Comparison of ENCODE assay signal across 10 mouse cellular contexts in the genomic region with DNA sequence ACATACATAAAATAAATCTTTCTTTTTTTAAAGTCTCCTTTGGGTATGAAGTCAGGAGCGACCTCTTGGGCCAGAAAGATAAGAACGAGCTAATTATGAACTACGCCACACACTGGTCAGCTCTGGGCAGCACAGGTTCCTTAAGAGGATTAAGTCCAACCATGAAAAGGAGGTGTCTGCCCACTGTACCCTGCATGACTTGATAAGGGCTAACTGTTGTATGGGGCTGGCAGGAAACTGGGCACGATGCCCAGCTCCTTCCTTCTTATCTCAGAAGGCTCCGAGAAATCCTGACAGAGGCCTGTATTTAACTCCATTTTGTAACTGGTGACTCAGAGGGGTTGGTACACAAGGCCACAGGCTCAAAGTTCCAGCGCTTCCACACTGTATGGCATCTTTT. TPM values are rescaled to one million over a fixed set of nuclear protein-coding genes. Genes with fewer than 3 reads are reported as not detected.
A peak's percentile ranks its signal among the peaks of the same experiment; 100 is the strongest.
DNase-seq lines count a peak whose midpoint lies in the region; ATAC-seq and TF ChIP-seq lines count a peak whose summit lies in the region.
"Had no signal": no experiment of that assay in that cellular context is flagged by ENCODE, and none has a peak within 500 bp of the region (broad histone marks: within the 10 kb centered on the region; RNA-seq: fewer than 3 reads in every experiment).

No protein-coding gene starts in this region.

- no peak overlapping the region for H3K9ac ChIP-seq in liver, postnatal 0 days (replicated peaks)
- H3K9ac ChIP-seq in hindbrain, embryonic 12.5 days: no peak overlapping the region
- H3K9ac ChIP-seq: forebrain, embryonic 12.5 days had no signal

- no peak overlapping the region for H3K4me2 ChIP-seq in liver, postnatal 0 days (ENCODE audit: low read depth, low read length)
- H3K4me2 ChIP-seq in hindbrain, embryonic 12.5 days (replicated peaks): no peak overlapping the region

- H3K27me3 ChIP-seq in liver, postnatal 0 days (ENCODE audit: insufficient read depth, low read length): 0 out of 2 replicates have a peak, but pooled peaks cover 8% of the 10 kb centered on the region
- peaks cover 20% of the 10 kb centered on the region for H3K27me3 ChIP-seq in hindbrain, embryonic 12.5 days

- H3K36me3 ChIP-seq in liver, postnatal 0 days (replicated peaks; ENCODE audit: insufficient read depth, low read length): no peaks in the 10 kb centered on the region
- H3K36me3 ChIP-seq in hindbrain, embryonic 12.5 days: no peaks in the 10 kb centered on the region
- H3K36me3 ChIP-seq: forebrain, embryonic 12.5 days had no signal

- no peak overlapping the region for H3K27ac ChIP-seq in liver, postnatal 0 days (ENCODE audit: low read depth)
- no peak overlapping the region for H3K27ac ChIP-seq in hindbrain, embryonic 12.5 days
- H3K27ac ChIP-seq: forebrain, embryonic 12.5 days had no signal

- peak; percentile 92 for TF ChIP-seq EP300 in liver, postnatal 0 days (IDR thresholded peaks at IDR 0.05; ENCODE audit: low read depth)

- peak; percentile 88 for ATAC-seq in erythroblast, adult 5-6 weeks (replicated peaks; ENCODE audit: low FRiP score, poor library complexity, severe bottlenecking)
- peak; percentile 60 for ATAC-seq in liver, postnatal 0 days
- no peak for ATAC-seq in frontal cortex, adult (ENCODE audit: low TSS enrichment)
- ATAC-seq in hindbrain, embryonic 12.5 days (ENCODE audit: low FRiP score): no peak

- TF ChIP-seq CTCF in liver, postnatal 0 days (IDR thresholded peaks at IDR 0.05; ENCODE audit: low read depth): peak; percentile 50

- no peaks in the 10 kb centered on the region for H3K9me3 ChIP-seq in liver, postnatal 0 days (ENCODE audit: low read length)
- H3K9me3 ChIP-seq in hindbrain, embryonic 12.5 days (replicated peaks): no peaks in the 10 kb centered on the region; the same call in 1 of the 2 replicates
- H3K9me3 ChIP-seq: forebrain, embryonic 12.5 days had no signal

- 37% methylated on average over 6 of the region's 6 CpGs for WGBS in liver, postnatal 0 days (ENCODE audit: insufficient replicate concordance)
- WGBS in hindbrain, embryonic 12.5 days: 92% methylated on average over 6 of the region's 6 CpGs

- H3K4me3 ChIP-seq in liver, postnatal 0 days (ENCODE audit: low read depth, low read length): no peak overlapping the region
- H3K4me3 ChIP-seq in hindbrain, embryonic 12.5 days: no peak overlapping the region
- H3K4me3 ChIP-seq: forebrain, embryonic 12.5 days had no signal

- peaks cover 20% of the 10 kb centered on the region for H3K4me1 ChIP-seq in liver, postnatal 0 days (ENCODE audit: insufficient read depth)
- peaks cover 4% of the 10 kb centered on the region; the same call in 1 of the 2 replicates for H3K4me1 ChIP-seq in hindbrain, embryonic 12.5 days

- DNase-seq in urinary bladder, postnatal 14 days (ENCODE audit: low spot score): peak; percentile 76
- DNase-seq in urinary bladder, adult 2 months (ENCODE audit: low spot score): no peak
- peak; percentile 74 for DNase-seq in liver, postnatal 0 days
- peak; percentile 84 for DNase-seq in testis, postnatal 10 days (ENCODE audit: low spot score)
- DNase-seq in cerebellum, adult 9-11 months: no peak

RNA-seq across cellular contexts. Expression of gene Sdsl, which starts 6.8 kb away (rescaled TPM):
- 7.4 and 8.4 TPM in 2 replicates for polyA plus RNA-seq in urinary bladder, adult 2 months (2012; rRNA removed)
- total RNA-seq in erythroblast, adult 5-6 weeks (2015; ENCODE audit: low replicate concordance): not detected in 2 replicates
- 3.4 and 3.9 TPM in 2 replicates for total RNA-seq in erythroblast, adult 5-6 weeks (2017; ENCODE audit: low replicate concordance)
- polyA plus RNA-seq in liver, postnatal 0 days (2015; fragmentation: Nextera tagmentation; extraction: Ambion mirVana): 21.0 and 24.5 TPM in 2 replicates
- 5.4 and 7.5 TPM in 2 replicates for polyA plus RNA-seq in hindbrain, embryonic 12.5 days (2016; fragmentation: Nextera tagmentation; extraction: Ambion mirVana)

RNA-seq across cellular contexts. Expression of gene Sds, which starts 10.5 kb away (rescaled TPM):
- polyA plus RNA-seq in urinary bladder, adult 2 months (2012; rRNA removed): not detected in 2 replicates
- total RNA-seq in erythroblast, adult 5-6 weeks (2015; ENCODE audit: low replicate concordance): not detected in 2 replicates
- not detected in 2 replicates for total RNA-seq in erythroblast, adult 5-6 weeks (2017; ENCODE audit: low replicate concordance)
- polyA plus RNA-seq in liver, postnatal 0 days (2015; fragmentation: Nextera tagmentation; extraction: Ambion mirVana): 32.4 and 32.5 TPM in 2 replicates
- not detected in 2 replicates for polyA plus RNA-seq in hindbrain, embryonic 12.5 days (2016; fragmentation: Nextera tagmentation; extraction: Ambion mirVana)
- polyA plus RNA-seq: forebrain, embryonic 12.5 days; stomach, embryonic 14.5 days had no signal

RNA-seq across cellular contexts. Expression of gene Lhx5, which starts 34.4 kb away (rescaled TPM):
- not detected in 2 replicates for polyA plus RNA-seq in urinary bladder, adult 2 months (2012; rRNA removed)
- total RNA-seq in erythroblast, adult 5-6 weeks (2015; ENCODE audit: low replicate concordance): not detected in 2 replicates
- total RNA-seq in erythroblast, adult 5-6 weeks (2017; ENCODE audit: low replicate concordance): not detected in 2 replicates
- polyA plus RNA-seq in liver, postnatal 0 days (2015; fragmentation: Nextera tagmentation; extraction: Ambion mirVana): not detected in 2 replicates
- 63.0 and 67.2 TPM in 2 replicates for polyA plus RNA-seq in hindbrain, embryonic 12.5 days (2016; fragmentation: Nextera tagmentation; extraction: Ambion mirVana)

RNA-seq across cellular contexts. Expression of gene Plbd2, which starts 37.6 kb away (rescaled TPM):
- 29.2 and 38.3 TPM in 2 replicates for polyA plus RNA-seq in urinary bladder, adult 2 months (2012; rRNA removed)
- total RNA-seq in erythroblast, adult 5-6 weeks (2015; ENCODE audit: low replicate concordance): 1.7 and 7.7 TPM in 2 replicates
- 1.4 and 3.8 TPM in 2 replicates for total RNA-seq in erythroblast, adult 5-6 weeks (2017; ENCODE audit: low replicate concordance)
- polyA plus RNA-seq in liver, postnatal 0 days (2015; fragmentation: Nextera tagmentation; extraction: Ambion mirVana): 53.6 and 54.1 TPM in 2 replicates
- 42.0 and 44.7 TPM in 2 replicates for polyA plus RNA-seq in hindbrain, embryonic 12.5 days (2016; fragmentation: Nextera tagmentation; extraction: Ambion mirVana)

RNA-seq across cellular contexts. Expression of gene Slc8b1, which starts 45.1 kb away (rescaled TPM):
- 28.8 and 30.9 TPM in 2 replicates for polyA plus RNA-seq in urinary bladder, adult 2 months (2012; rRNA removed)
- total RNA-seq in erythroblast, adult 5-6 weeks (2015; ENCODE audit: low replicate concordance): 14.2 and 17.1 TPM in 2 replicates
- total RNA-seq in erythroblast, adult 5-6 weeks (2017; ENCODE audit: low replicate concordance): 6.1 and 8.4 TPM in 2 replicates
- 15.3 and 17.1 TPM in 2 replicates for polyA plus RNA-seq in liver, postnatal 0 days (2015; fragmentation: Nextera tagmentation; extraction: Ambion mirVana)
- polyA plus RNA-seq in hindbrain, embryonic 12.5 days (2016; fragmentation: Nextera tagmentation; extraction: Ambion mirVana): 3.5 and 4.0 TPM in 2 replicates

Comparison
In these comparisons a context has a peak if more than half of its experiments do, and no peak if none do; other contexts are left out.
1. DNase-seq: peak in urinary bladder, postnatal 14 days (single experiment), liver, postnatal 0 days (single experiment) and testis, postnatal 10 days (single experiment); none in urinary bladder, adult 2 months (single experiment) and cerebellum, adult 9-11 months (single experiment).
2. ATAC-seq: peak in erythroblast, adult 5-6 weeks (single experiment) and liver, postnatal 0 days (single experiment); none in frontal cortex, adult (single experiment) and hindbrain, embryonic 12.5 days (single experiment).
3. RNA of gene Sds, which starts 10.5 kb away (polyA plus RNA-seq): 32.4 to 32.5 TPM in liver, postnatal 0 days; not detected in hindbrain, embryonic 12.5 days and not detected in urinary bladder, adult 2 months; every median in the first group is over 10 times any median in the second.
4. RNA of gene Lhx5, which starts 34.4 kb away (polyA plus RNA-seq): 63.0 to 67.2 TPM in hindbrain, embryonic 12.5 days; not detected in urinary bladder, adult 2 months and not detected in liver, postnatal 0 days; every median in the first group is over 10 times any median in the second.